ENCODE assay signal across 21 mouse cellular contexts in genomic region chr11:118721898-118722297, GRCm38 (mm10).
DNase-seq lines count a peak whose midpoint lies in the region; ATAC-seq and TF ChIP-seq lines count a peak whose summit lies in the region.
"Had no signal": no experiment of that assay in that cellular context is flagged by ENCODE, and none has a peak within 500 bp of the region (broad histone marks: within the 10 kb centered on the region; RNA-seq: fewer than 3 reads in every experiment).

No protein-coding gene starts in this region.

- H3K36me3 ChIP-seq in hindbrain, embryonic 10.5 days, result no peaks in the 10 kb centered on the region
- no peaks in the 10 kb centered on the region for H3K36me3 ChIP-seq in hindbrain, embryonic 12.5 days
- no peaks in the 10 kb centered on the region for H3K36me3 ChIP-seq in intestine, embryonic 14.5 days (ENCODE audit: control insufficient read depth, insufficient read depth, low read length)
- no peaks in the 10 kb centered on the region for H3K36me3 ChIP-seq in intestine, postnatal 0 days (ENCODE audit: control insufficient read depth, insufficient read depth)
- H3K36me3 ChIP-seq in neural tube, embryonic 13.5 days, result no peaks in the 10 kb centered on the region
- no peaks in the 10 kb centered on the region for H3K36me3 ChIP-seq in neural tube, embryonic 15.5 days
- H3K36me3 ChIP-seq in heart, embryonic 11.5 days (ENCODE audit: control insufficient read depth, insufficient read depth, low read length), result no peaks in the 10 kb centered on the region
- H3K36me3 ChIP-seq: embryonic facial prominence, embryonic 10.5 days; heart, embryonic 12.5 days had no signal

- H3K9ac ChIP-seq in hindbrain, embryonic 12.5 days, result no peak overlapping the region
- no peak overlapping the region for H3K9ac ChIP-seq in intestine, embryonic 14.5 days (ENCODE audit: low read length)
- no peak overlapping the region for H3K9ac ChIP-seq in intestine, postnatal 0 days (ENCODE audit: low read depth, low read length)
- H3K9ac ChIP-seq in neural tube, embryonic 13.5 days, result no peak overlapping the region
- no peak overlapping the region for H3K9ac ChIP-seq in neural tube, embryonic 15.5 days (replicated peaks)
- no peak overlapping the region for H3K9ac ChIP-seq in heart, embryonic 11.5 days (ENCODE audit: low read depth, low read length)
- H3K9ac ChIP-seq: forebrain, embryonic 13.5 days; forebrain, postnatal 0 days; heart, embryonic 12.5 days had no signal

- TF ChIP-seq CTCF in intestine, postnatal 0 days (IDR thresholded peaks at IDR 0.05; ENCODE audit: low read depth), result no peak

- 61% methylated on average over 6 of the region's 6 CpGs for WGBS in hindbrain, embryonic 10.5 days
- WGBS in hindbrain, embryonic 12.5 days, result 66% methylated on average over 6 of the region's 6 CpGs
- WGBS in intestine, embryonic 14.5 days, result 47% methylated on average over 6 of the region's 6 CpGs
- WGBS in intestine, postnatal 0 days, result 23% methylated on average over 6 of the region's 6 CpGs
- WGBS in neural tube, embryonic 13.5 days, result 70% methylated on average over 6 of the region's 6 CpGs
- 71% methylated on average over 6 of the region's 6 CpGs for WGBS in neural tube, embryonic 15.5 days
- WGBS in heart, embryonic 11.5 days (ENCODE audit: insufficient replicate concordance), result 26% methylated on average over 6 of the region's 6 CpGs

- H3K4me2 ChIP-seq in hindbrain, embryonic 12.5 days (replicated peaks), result no peak overlapping the region
- no peak overlapping the region for H3K4me2 ChIP-seq in intestine, embryonic 14.5 days (ENCODE audit: low read length)
- no peak overlapping the region for H3K4me2 ChIP-seq in intestine, postnatal 0 days (replicated peaks; ENCODE audit: low read depth)
- H3K4me2 ChIP-seq in neural tube, embryonic 13.5 days, result no peak overlapping the region
- no peak overlapping the region for H3K4me2 ChIP-seq in neural tube, embryonic 15.5 days
- no peak overlapping the region for H3K4me2 ChIP-seq in heart, embryonic 11.5 days
- H3K4me2 ChIP-seq: forebrain, embryonic 13.5 days; heart, embryonic 12.5 days had no signal

- no peak for ATAC-seq in hindbrain, embryonic 12.5 days (ENCODE audit: low FRiP score)
- peak; percentile 65; the same call in 1 of the 2 replicates for ATAC-seq in intestine, embryonic 14.5 days (replicated peaks; ENCODE audit: low FRiP score, low TSS enrichment, low read depth)
- no peak for ATAC-seq in intestine, postnatal 0 days
- ATAC-seq in neural tube, embryonic 13.5 days (ENCODE audit: low read depth), result no peak
- ATAC-seq in neural tube, embryonic 15.5 days (ENCODE audit: low FRiP score), result no peak
- no peak for ATAC-seq in heart, embryonic 11.5 days (replicated peaks; ENCODE audit: insufficient number of reproducible peaks, low FRiP score, low TSS enrichment)
- ATAC-seq: activated CD4-positive, CD25-positive, alpha-beta regulatory T cell, adult 4 months; CD4-positive, CD25-positive, alpha-beta regulatory T cell, adult 4 months; forebrain, embryonic 13.5 days; forebrain, postnatal 0 days; Patski had no signal

- peaks cover 35% of the 10 kb centered on the region for H3K4me1 ChIP-seq in hindbrain, embryonic 10.5 days (replicated peaks)
- peaks cover 23% of the 10 kb centered on the region for H3K4me1 ChIP-seq in hindbrain, embryonic 12.5 days
- peaks cover 4% of the 10 kb centered on the region; the same call in 1 of the 2 replicates for H3K4me1 ChIP-seq in intestine, embryonic 14.5 days (replicated peaks; ENCODE audit: control insufficient read depth, insufficient read depth, low read length)
- H3K4me1 ChIP-seq in intestine, postnatal 0 days (replicated peaks; ENCODE audit: control insufficient read depth, insufficient read depth, low read length), result no peaks in the 10 kb centered on the region; the same call in 1 of the 2 replicates
- peaks cover 45% of the 10 kb centered on the region for H3K4me1 ChIP-seq in neural tube, embryonic 13.5 days (replicated peaks)
- H3K4me1 ChIP-seq in neural tube, embryonic 15.5 days, result peaks cover 42% of the 10 kb centered on the region
- H3K4me1 ChIP-seq in heart, embryonic 11.5 days (ENCODE audit: control insufficient read depth, insufficient read depth, low read length), result no peaks in the 10 kb centered on the region
- H3K4me1 ChIP-seq: heart, embryonic 12.5 days had no signal

- H3K27me3 ChIP-seq in hindbrain, embryonic 10.5 days (ENCODE audit: insufficient read depth, poor library complexity, severe bottlenecking), result no peaks in the 10 kb centered on the region
- H3K27me3 ChIP-seq in hindbrain, embryonic 12.5 days, result no peaks in the 10 kb centered on the region
- H3K27me3 ChIP-seq in intestine, embryonic 14.5 days (replicated peaks; ENCODE audit: control insufficient read depth, insufficient read depth, low read length), result no peaks in the 10 kb centered on the region
- H3K27me3 ChIP-seq in intestine, postnatal 0 days (replicated peaks; ENCODE audit: control insufficient read depth, insufficient read depth, low read length), result no peaks in the 10 kb centered on the region; the same call in 1 of the 2 replicates
- no peaks in the 10 kb centered on the region for H3K27me3 ChIP-seq in neural tube, embryonic 13.5 days
- H3K27me3 ChIP-seq in neural tube, embryonic 15.5 days (replicated peaks), result no peaks in the 10 kb centered on the region
- H3K27me3 ChIP-seq in heart, embryonic 11.5 days (ENCODE audit: control insufficient read depth, insufficient read depth, low read length), result peaks cover 7% of the 10 kb centered on the region; the same call in 1 of the 2 replicates
- H3K27me3 ChIP-seq: forebrain, embryonic 13.5 days had no signal

- H3K4me3 ChIP-seq in hindbrain, embryonic 10.5 days, result no peak overlapping the region
- H3K4me3 ChIP-seq in hindbrain, embryonic 12.5 days, result no peak overlapping the region
- H3K4me3 ChIP-seq in intestine, embryonic 14.5 days (ENCODE audit: low read depth, low read length), result no peak overlapping the region
- H3K4me3 ChIP-seq in intestine, postnatal 0 days (ENCODE audit: low read depth, low read length), result no peak overlapping the region
- H3K4me3 ChIP-seq in neural tube, embryonic 13.5 days, result no peak overlapping the region
- H3K4me3 ChIP-seq in neural tube, embryonic 15.5 days (replicated peaks), result no peak overlapping the region
- H3K4me3 ChIP-seq in heart, embryonic 11.5 days (ENCODE audit: low read depth, low read length), result no peak overlapping the region
- H3K4me3 ChIP-seq: embryonic facial prominence, embryonic 10.5 days; forebrain, embryonic 13.5 days; heart, adult 2 months; heart, embryonic 12.5 days had no signal

- peak overlapping the region; percentile 57 for H3K27ac ChIP-seq in hindbrain, embryonic 10.5 days
- H3K27ac ChIP-seq in hindbrain, embryonic 12.5 days, result no peak overlapping the region
- H3K27ac ChIP-seq in intestine, embryonic 14.5 days (ENCODE audit: low read depth), result no peak overlapping the region
- no peak overlapping the region for H3K27ac ChIP-seq in intestine, postnatal 0 days (ENCODE audit: low read depth, low read length)
- H3K27ac ChIP-seq in neural tube, embryonic 13.5 days (replicated peaks), result peak overlapping the region; percentile 81
- peak overlapping the region; percentile 42 for H3K27ac ChIP-seq in neural tube, embryonic 15.5 days (replicated peaks)
- H3K27ac ChIP-seq in heart, embryonic 11.5 days (ENCODE audit: low read depth, low read length), result no peak overlapping the region
- H3K27ac ChIP-seq: embryonic facial prominence, embryonic 10.5 days; forebrain, embryonic 13.5 days; heart, adult 2 months had no signal

- DNase-seq in hindbrain, embryonic 10.5 days (ENCODE audit: low spot score), result no peak
- no peak for DNase-seq in intestine, embryonic 14.5 days (ENCODE audit: low spot score)
- no peak for DNase-seq in neural tube, embryonic 10.5 days (ENCODE audit: extremely low spot score, low spot score)
- DNase-seq: adrenal gland, postnatal 14 days; B cell, adult 2 months; cerebellum, adult 11-12 months; cerebellum, adult 9-10 months; forebrain, postnatal 0 days; gastrocnemius, postnatal 14 days; heart, adult 2 months had no signal

- no peaks in the 10 kb centered on the region for H3K9me3 ChIP-seq in hindbrain, embryonic 10.5 days
- H3K9me3 ChIP-seq in hindbrain, embryonic 12.5 days (replicated peaks), result no peaks in the 10 kb centered on the region
- no peaks in the 10 kb centered on the region for H3K9me3 ChIP-seq in intestine, embryonic 14.5 days (ENCODE audit: control insufficient read depth, low read length)
- H3K9me3 ChIP-seq in intestine, postnatal 0 days (ENCODE audit: control insufficient read depth), result no peaks in the 10 kb centered on the region
- H3K9me3 ChIP-seq in neural tube, embryonic 13.5 days, result no peaks in the 10 kb centered on the region
- no peaks in the 10 kb centered on the region for H3K9me3 ChIP-seq in neural tube, embryonic 15.5 days (replicated peaks)
- no peaks in the 10 kb centered on the region for H3K9me3 ChIP-seq in heart, embryonic 11.5 days (replicated peaks; ENCODE audit: control insufficient read depth, low read length)
- H3K9me3 ChIP-seq: embryonic facial prominence, embryonic 10.5 days; forebrain, embryonic 13.5 days; heart, embryonic 12.5 days had no signal

Comparison
In these comparisons a context has a peak if more than half of its experiments do, and no peak if none do; other contexts are left out.
1. H3K27ac ChIP-seq: peak in hindbrain, embryonic 10.5 days (single experiment), neural tube, embryonic 13.5 days (single experiment) and neural tube, embryonic 15.5 days (single experiment); none in hindbrain, embryonic 12.5 days (single experiment), intestine, embryonic 14.5 days (single experiment), intestine, postnatal 0 days (single experiment) and heart, embryonic 11.5 days (single experiment).